Mouse (Mus musculus) embryonic facial prominence, embryonic 13.5 days (tissue): ENCODE results near the gene Wbp1l. TPM values are rescaled to one million over a fixed set of nuclear protein-coding genes. Genes with fewer than 3 reads are reported as not detected.

ENCODE experiments used
- ATAC-seq: fragments of 200-750 bp; cut with Nextera tagmentation; 2 replicates; pipeline ENCODE4 v1.8.0; 2017; ENCODE audit warnings: low read depth; ENCODE audit not compliant: insufficient number of reproducible peaks, insufficient read depth, low FRiP score, low TSS enrichment
- H3K27ac ChIP-seq: fragments of 300-500 bp; sonication (generic); 2 replicates; pipeline ENCODE4 v1.5.1; 2015; ENCODE audit warnings: moderate library complexity, mild to moderate bottlenecking, inconsistent platforms
- H3K27me3 ChIP-seq: fragments of 300-500 bp; sonication (generic); 2 replicates; pipeline ENCODE4 v1.6.1; 2015; ENCODE audit warnings: mild to moderate bottlenecking, inconsistent platforms
- H3K36me3 ChIP-seq: fragments of 300-500 bp; sonication (generic); 2 replicates; pipeline ENCODE4 v1.6.1; 2015; ENCODE audit warnings: mild to moderate bottlenecking, inconsistent platforms
- H3K4me1 ChIP-seq: fragments of 300-500 bp; sonication (generic); 2 replicates; pipeline ENCODE4 v1.6.1; 2015; ENCODE audit warnings: inconsistent platforms
- H3K4me2 ChIP-seq: fragments of 300-500 bp; sonication (generic); 2 replicates; pipeline ENCODE4 v1.6.1; 2015; ENCODE audit warnings: moderate library complexity, mild to moderate bottlenecking, inconsistent platforms
- H3K4me3 ChIP-seq: fragments of 300-500 bp; sonication (generic); 2 replicates; pipeline ENCODE4 v1.5.1; 2015; ENCODE audit warnings: mild to moderate bottlenecking, inconsistent platforms
- H3K9ac ChIP-seq: fragments of 300-500 bp; sonication (generic); 2 replicates; pipeline ENCODE4 v1.6.1; 2015; ENCODE audit warnings: mild to moderate bottlenecking, inconsistent platforms
- H3K9me3 ChIP-seq: fragments of 300-500 bp; sonication (generic); 2 replicates; pipeline ENCODE4 v1.6.1; 2016; ENCODE audit warnings: inconsistent platforms
- WGBS: fragments of 180-500 bp; shearing (Covaris S2); methylation state at CpG from one replicate; pipeline ENCODE4 v1.1.7; 2015; ENCODE audit warnings: mixed read lengths; 5-methylcytosine and 5-hydroxymethylcytosine counted together
- polyA plus RNA-seq: library from polyadenylated mRNA; unstranded; fragments of >200 nt; fragmentation: Nextera tagmentation; extraction: Ambion mirVana; gene quantifications from 2 replicates; pipeline ENCODE4 v1.2.1, GENCODE M21; 2015

Gene Wbp1l
- polyA plus RNA-seq, 1 experiment from 2014 or later: 41.9 TPM

DNA sequence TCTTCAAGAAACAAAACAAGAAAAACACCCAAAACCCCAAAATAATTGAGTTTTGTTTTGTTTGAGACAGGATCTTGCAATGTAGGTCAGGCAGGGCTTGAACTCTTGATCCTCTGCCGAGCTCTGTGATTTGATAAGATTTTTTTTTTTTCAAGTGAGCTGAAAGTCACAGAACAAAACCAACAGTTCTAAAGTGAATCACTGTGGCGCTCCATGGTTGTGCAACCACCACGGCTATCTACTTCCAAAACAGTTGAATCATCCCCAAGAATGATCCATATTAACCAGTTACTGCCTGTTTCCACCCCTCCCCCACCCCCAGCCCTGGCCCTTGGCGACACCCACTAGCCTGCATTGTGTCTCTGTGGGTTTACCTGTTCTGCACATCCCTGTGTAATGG, 1.5 kb downstream of the Wbp1l start:
- Histone ChIP-seq H3K27me3 (no peaks in the 10 kb centered on the region), H3K4me3 (peak overlapping the region; percentile 98), H3K9ac (peak overlapping the region; percentile 86), H3K4me2 (peak overlapping the region; percentile 90), H3K36me3 (peaks cover 44% of the 10 kb centered on the region), H3K4me1 (peaks cover 17% of the 10 kb centered on the region), H3K27ac (no peak overlapping the region), H3K9me3 (no peaks in the 10 kb centered on the region)
- no peak for ATAC-seq
- WGBS: 74% methylated on average over 4 of the region's 4 CpGs

- Histone ChIP-seq H3K9ac (no peak overlapping the region), H3K9me3 (no peaks in the 10 kb centered on the region), H3K4me2 (no peak overlapping the region), H3K4me1 (peaks cover 17% of the 10 kb centered on the region), H3K4me3 (no peak overlapping the region), H3K36me3 (peaks cover 46% of the 10 kb centered on the region), H3K27me3 (no peaks in the 10 kb centered on the region), H3K27ac (no peak overlapping the region)
- ATAC-seq: no peak
- 86% methylated on average over 14 of the region's 14 CpGs for WGBS
Measured at GRCm38 (mm10) chr19:46601491-46601890, 2.6 kb downstream of the Wbp1l start.

GRCm38 (mm10) chr19:46602406-46602805, 3.5 kb downstream of the Wbp1l start:
- WGBS: 93% methylated on average over 4 of the region's 4 CpGs
- Histone ChIP-seq H3K9me3 (no peaks in the 10 kb centered on the region), H3K27ac (no peak overlapping the region), H3K27me3 (no peaks in the 10 kb centered on the region), H3K4me3 (no peak overlapping the region), H3K36me3 (peaks cover 49% of the 10 kb centered on the region), H3K4me2 (no peak overlapping the region), H3K9ac (no peak overlapping the region), H3K4me1 (peaks cover 17% of the 10 kb centered on the region)
- ATAC-seq: no peak

DNA sequence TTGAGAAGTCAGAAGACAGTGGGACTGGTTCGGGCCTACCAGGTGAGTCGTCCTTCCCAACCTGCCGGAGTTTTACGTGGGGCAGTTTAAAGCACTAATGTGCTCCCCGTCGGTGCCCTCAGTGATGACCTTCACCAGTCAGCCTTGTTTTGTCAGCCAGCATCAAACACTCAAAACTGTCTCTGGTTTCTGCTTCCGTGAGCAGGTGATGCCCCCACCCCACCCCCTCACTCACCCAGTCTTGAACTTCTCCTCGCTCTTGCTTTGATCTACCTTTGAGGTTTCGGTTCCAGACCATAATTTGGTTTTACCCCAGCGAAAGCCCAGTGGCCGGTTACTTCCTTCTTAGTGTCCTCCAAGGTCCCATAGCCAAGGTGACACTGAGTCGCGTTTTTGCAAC, 7.8 kb downstream of the Wbp1l start:
- H3K9me3 ChIP-seq: no peaks in the 10 kb centered on the region
- H3K36me3 ChIP-seq: peaks cover 60% of the 10 kb centered on the region
- H3K27ac ChIP-seq: no peak overlapping the region
- H3K4me1 ChIP-seq: no peaks in the 10 kb centered on the region; the same call in 1 of the 2 replicates
- no peak overlapping the region for H3K9ac ChIP-seq
- H3K4me3 ChIP-seq: no peak overlapping the region
- no peak; the same call in 1 of the 2 replicates for ATAC-seq
- WGBS: 92% methylated on average over 13 of the region's 13 CpGs
- no peaks in the 10 kb centered on the region for H3K27me3 ChIP-seq
- no peak overlapping the region for H3K4me2 ChIP-seq

- H3K4me3 ChIP-seq: no peak overlapping the region
- H3K4me2 ChIP-seq: no peak overlapping the region
- peaks cover 60% of the 10 kb centered on the region for H3K36me3 ChIP-seq
- 0 out of 2 replicates have a peak overlapping the region, but pooled peaks have one; percentile 28 for H3K27ac ChIP-seq
- no peaks in the 10 kb centered on the region for H3K9me3 ChIP-seq
- no peak overlapping the region for H3K9ac ChIP-seq
- no peaks in the 10 kb centered on the region; the same call in 1 of the 2 replicates for H3K4me1 ChIP-seq
- WGBS: 65% methylated on average over 7 of the region's 7 CpGs
- no peaks in the 10 kb centered on the region for H3K27me3 ChIP-seq
- ATAC-seq: no peak
Measured at GRCm38 (mm10) chr19:46607424-46607823, 8.5 kb downstream of the Wbp1l start.

- Histone ChIP-seq H3K36me3 (peaks cover 55% of the 10 kb centered on the region), H3K4me3 (no peak overlapping the region), H3K27ac (no peak overlapping the region), H3K27me3 (no peaks in the 10 kb centered on the region), H3K4me2 (no peak overlapping the region), H3K9me3 (no peaks in the 10 kb centered on the region), H3K9ac (no peak overlapping the region), H3K4me1 (no peaks in the 10 kb centered on the region; the same call in 1 of the 2 replicates)
- WGBS: 91% methylated on average over 7 of the region's 7 CpGs
- no peak for ATAC-seq
Measured at GRCm38 (mm10) chr19:46608158-46608557, 9.3 kb downstream of the Wbp1l start.

DNA sequence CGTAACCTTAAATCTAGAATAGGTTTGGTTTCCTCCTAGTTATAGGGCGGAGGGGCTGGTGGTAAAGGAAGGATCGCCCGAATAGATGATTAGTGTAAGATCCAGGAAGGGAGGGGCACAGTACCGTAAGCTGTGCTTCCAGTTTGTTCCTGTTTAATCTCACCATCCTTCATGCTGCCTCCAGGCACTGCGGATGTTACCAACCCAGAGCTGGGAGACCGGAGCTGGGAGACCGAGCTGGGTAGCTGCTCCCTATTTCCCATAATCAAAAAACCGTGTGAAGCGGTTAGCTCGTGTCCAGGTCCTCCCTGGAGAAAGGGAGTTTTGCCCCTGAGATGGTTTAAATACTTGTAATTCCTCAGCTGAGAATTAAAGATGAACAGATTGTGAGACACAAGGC, 17.5 kb downstream of the Wbp1l start:
- H3K9ac ChIP-seq: no peak overlapping the region
- H3K27me3 ChIP-seq: no peaks in the 10 kb centered on the region
- H3K4me1 ChIP-seq: peaks cover 49% of the 10 kb centered on the region
- H3K27ac ChIP-seq: no peak overlapping the region
- no peaks in the 10 kb centered on the region for H3K9me3 ChIP-seq
- H3K36me3 ChIP-seq: peaks cover 18% of the 10 kb centered on the region
- no peak overlapping the region for H3K4me2 ChIP-seq
- ATAC-seq: no peak
- no peak overlapping the region for H3K4me3 ChIP-seq
- 65% methylated on average over 11 of the region's 11 CpGs for WGBS

GRCm38 (mm10) chr19:46617361-46617760, 18.5 kb downstream of the Wbp1l start:
- H3K4me1 ChIP-seq: peaks cover 59% of the 10 kb centered on the region

DNA sequence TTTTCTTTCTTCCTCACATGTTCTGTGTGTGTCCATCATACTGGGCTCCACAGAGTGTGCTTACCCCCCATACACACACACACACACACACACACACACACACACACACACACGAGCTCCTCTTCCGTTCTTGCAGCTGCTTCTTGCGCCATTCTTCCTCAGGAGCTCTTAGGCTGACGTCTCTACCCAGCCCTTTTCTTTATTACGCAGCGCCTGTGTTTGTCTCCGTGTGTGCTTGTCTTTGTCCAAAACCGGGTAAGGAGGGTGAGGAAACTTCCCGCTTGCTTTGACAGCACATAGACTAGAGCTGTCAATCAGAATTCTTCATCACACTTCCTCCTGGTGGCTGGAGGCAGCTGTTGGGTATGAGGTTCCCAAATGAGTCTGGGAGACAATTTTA, 19.4 kb downstream of the Wbp1l start:
- ATAC-seq: no peak
- 72% methylated on average over 9 of the region's 9 CpGs for WGBS
- no peak overlapping the region for H3K4me2 ChIP-seq
- H3K9me3 ChIP-seq: no peaks in the 10 kb centered on the region
- H3K27ac ChIP-seq: no peak overlapping the region; the same call in 1 of the 2 replicates
- H3K9ac ChIP-seq: no peak overlapping the region
- H3K36me3 ChIP-seq: peaks cover 14% of the 10 kb centered on the region
- H3K4me1 ChIP-seq: peaks cover 68% of the 10 kb centered on the region
- no peak overlapping the region for H3K4me3 ChIP-seq
- H3K27me3 ChIP-seq: no peaks in the 10 kb centered on the region

More at GRCm38 (mm10) chr19:46617361-46617760, 18.5 kb downstream of the Wbp1l start:
- peaks cover 18% of the 10 kb centered on the region for H3K36me3 ChIP-seq
- ATAC-seq: no peak
- no peak overlapping the region for H3K27ac ChIP-seq
- no peak overlapping the region for H3K4me2 ChIP-seq
- WGBS: 90% methylated on average over 8 of the region's 8 CpGs
- H3K9me3 ChIP-seq: no peaks in the 10 kb centered on the region
- no peaks in the 10 kb centered on the region for H3K27me3 ChIP-seq
- no peak overlapping the region for H3K4me3 ChIP-seq
- no peak overlapping the region for H3K9ac ChIP-seq

DNA sequence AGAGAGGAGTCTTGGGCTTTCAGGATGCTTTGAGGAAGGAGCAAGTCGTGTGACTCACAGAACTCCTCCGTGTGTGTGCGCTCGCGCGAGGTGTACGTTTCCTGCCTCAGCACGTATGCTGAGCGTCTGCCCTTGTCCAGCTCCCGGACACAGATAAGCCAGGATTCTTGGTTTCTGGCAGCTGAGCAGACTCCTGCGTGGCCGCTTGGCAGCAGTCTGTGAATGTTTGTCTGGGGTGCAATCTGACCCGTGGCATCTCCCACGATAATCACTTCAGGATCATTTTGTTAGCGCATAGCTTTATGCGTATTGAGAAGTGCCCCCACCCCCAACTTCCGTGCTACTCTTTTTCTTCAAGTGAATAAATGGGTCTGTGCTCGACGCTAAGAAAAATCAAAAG, 20.1 kb downstream of the Wbp1l start:
- no peak overlapping the region for H3K4me3 ChIP-seq
- H3K9ac ChIP-seq: no peak overlapping the region
- H3K4me2 ChIP-seq: no peak overlapping the region
- no peaks in the 10 kb centered on the region for H3K9me3 ChIP-seq
- H3K27ac ChIP-seq: peak overlapping the region; percentile 52
- peaks cover 8% of the 10 kb centered on the region for H3K36me3 ChIP-seq
- H3K4me1 ChIP-seq: peaks cover 75% of the 10 kb centered on the region
- no peaks in the 10 kb centered on the region for H3K27me3 ChIP-seq
- WGBS: 50% methylated on average over 19 of the region's 19 CpGs
- ATAC-seq: no peak

DNA sequence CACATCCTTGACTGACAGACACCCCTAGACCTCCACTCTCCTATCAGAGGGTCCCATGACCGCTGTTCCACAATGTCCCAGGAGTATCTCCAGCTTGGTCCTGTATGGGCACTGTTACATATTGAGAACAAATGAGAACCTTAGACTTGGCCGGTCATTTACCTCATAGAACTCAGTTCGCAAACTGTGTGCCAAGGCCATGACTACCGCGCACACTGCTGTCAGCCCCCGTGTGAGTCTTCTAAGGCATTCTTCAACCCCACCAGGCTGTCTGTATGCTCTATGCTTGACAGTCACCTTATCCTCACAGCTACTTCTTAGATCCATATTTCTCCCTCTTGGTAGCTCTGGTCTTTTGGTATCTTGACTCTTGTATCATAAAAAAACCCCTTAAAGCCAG, 20.6 kb downstream of the Wbp1l start:
- Histone ChIP-seq H3K27me3 (no peaks in the 10 kb centered on the region), H3K27ac (peak overlapping the region; percentile 52), H3K4me3 (no peak overlapping the region), H3K9ac (no peak overlapping the region), H3K9me3 (no peaks in the 10 kb centered on the region), H3K36me3 (peaks cover 3% of the 10 kb centered on the region; the same call in 1 of the 2 replicates), H3K4me1 (peaks cover 80% of the 10 kb centered on the region), H3K4me2 (no peak overlapping the region)
- ATAC-seq: no peak
- WGBS: 94% methylated on average over 6 of the region's 6 CpGs

- H3K4me3 ChIP-seq: no peak overlapping the region
- peak overlapping the region; percentile 18 for H3K4me2 ChIP-seq
- 45% methylated on average over 14 of the region's 14 CpGs for WGBS
- ATAC-seq: no peak
- H3K27ac ChIP-seq: peak overlapping the region; percentile 52
- no peaks in the 10 kb centered on the region for H3K27me3 ChIP-seq
- H3K9ac ChIP-seq: no peak overlapping the region
- H3K36me3 ChIP-seq: peaks cover 6% of the 10 kb centered on the region; the same call in 1 of the 2 replicates
- H3K9me3 ChIP-seq: no peaks in the 10 kb centered on the region
- H3K4me1 ChIP-seq: peaks cover 87% of the 10 kb centered on the region
Measured at GRCm38 (mm10) chr19:46620016-46620808, 21.3 kb downstream of the Wbp1l start.
